Mouse (Mus musculus): ENCODE data around the gene Rnase11. TPM values are rescaled to one million over a fixed set of nuclear protein-coding genes. Genes with fewer than 3 reads are reported as not detected.

Gene Rnase11
- total and polyA plus RNA-seq, 2 experiments from 2014 or later = not detected

GRCm38 (mm10) chr14:51060761-51061160 lies 10.8 kb upstream of the Rnase11 start:
- Histone ChIP-seq H3K27ac (ENCODE audit: low read depth, low read length) (no peak overlapping the region), H3K4me3 (ENCODE audit: low read depth, low read length) (no peak overlapping the region), H3K4me1 (ENCODE audit: insufficient read depth, low read length) (no peaks in the 10 kb centered on the region), H3K27me3 (ENCODE audit: insufficient read depth, low read length) (no peaks in the 10 kb centered on the region), H3K9ac (replicated peaks; ENCODE audit: low read length, poor library complexity, severe bottlenecking) (no peak overlapping the region), H3K9me3 (ENCODE audit: low read length) (no peaks in the 10 kb centered on the region), H3K36me3 (ENCODE audit: insufficient read depth, low read length) (no peaks in the 10 kb centered on the region), H3K4me2 (ENCODE audit: low read depth, low read length, poor library complexity, severe bottlenecking) (no peak overlapping the region)
- DNase-seq (ENCODE audit: low spot score) (no peak), ATAC-seq (ENCODE audit: low FRiP score) (no peak)
- TF ChIP-seq CTCF (IDR thresholded peaks at IDR 0.05) = no peak
- 91% methylated on average over 5 of the region's 5 CpGs for WGBS

- no peak for TF ChIP-seq CTCF (IDR thresholded peaks at IDR 0.05)
- no peak within 1 kb of the TSS for H3K27ac ChIP-seq (ENCODE audit: low read depth, low read length)
- H3K9me3 ChIP-seq (ENCODE audit: low read length) = no peaks in the 10 kb centered on the region
- no peak within 1 kb of the TSS for H3K4me2 ChIP-seq (ENCODE audit: low read depth, low read length, poor library complexity, severe bottlenecking)
- no peaks in the 10 kb centered on the region for H3K4me1 ChIP-seq (ENCODE audit: insufficient read depth, low read length)
- DNase-seq (ENCODE audit: low spot score) (no peak), ATAC-seq (ENCODE audit: low FRiP score) (no peak)
- WGBS = 72% methylated on average over 9 of the region's 9 CpGs
- H3K9ac ChIP-seq (replicated peaks; ENCODE audit: low read length, poor library complexity, severe bottlenecking) = no peak within 1 kb of the TSS
- H3K27me3 ChIP-seq (ENCODE audit: insufficient read depth, low read length) = no peaks in the 10 kb centered on the region
- no peak within 1 kb of the TSS for H3K4me3 ChIP-seq (ENCODE audit: low read depth, low read length)
- no peaks in the 10 kb centered on the region for H3K36me3 ChIP-seq (ENCODE audit: insufficient read depth, low read length)
Measured at GRCm38 (mm10) chr14:51057401-51057831, 7.5 kb upstream of the Rnase11 start, which contains the start of gene Rnase12. Rnase12 (minus strand) TSS chr14:51057661.

- DNase-seq (ENCODE audit: low spot score) (no peak), ATAC-seq (ENCODE audit: low FRiP score) (no peak)
- Histone ChIP-seq H3K9ac (replicated peaks; ENCODE audit: low read length, poor library complexity, severe bottlenecking) (no peak overlapping the region), H3K4me1 (ENCODE audit: insufficient read depth, low read length) (no peaks in the 10 kb centered on the region), H3K27ac (ENCODE audit: low read depth, low read length) (no peak overlapping the region), H3K27me3 (ENCODE audit: insufficient read depth, low read length) (no peaks in the 10 kb centered on the region), H3K4me2 (ENCODE audit: low read depth, low read length, poor library complexity, severe bottlenecking) (no peak overlapping the region), H3K4me3 (ENCODE audit: low read depth, low read length) (no peak overlapping the region), H3K36me3 (ENCODE audit: insufficient read depth, low read length) (no peaks in the 10 kb centered on the region), H3K9me3 (ENCODE audit: low read length) (no peaks in the 10 kb centered on the region)
- TF ChIP-seq CTCF (IDR thresholded peaks at IDR 0.05) = no peak
- 31% methylated on average over 13 of the region's 13 CpGs for WGBS
Measured at GRCm38 (mm10) chr14:51054243-51055237, 4.6 kb upstream of the Rnase11 start.

- ATAC-seq (ENCODE audit: low FRiP score) (no peak), DNase-seq (ENCODE audit: low spot score) (no peak)
- Histone ChIP-seq H3K9ac (replicated peaks; ENCODE audit: low read length, poor library complexity, severe bottlenecking) (no peak overlapping the region), H3K4me3 (ENCODE audit: low read depth, low read length) (no peak overlapping the region), H3K4me1 (ENCODE audit: insufficient read depth, low read length) (no peaks in the 10 kb centered on the region), H3K36me3 (ENCODE audit: insufficient read depth, low read length) (no peaks in the 10 kb centered on the region), H3K4me2 (ENCODE audit: low read depth, low read length, poor library complexity, severe bottlenecking) (no peak overlapping the region), H3K27me3 (ENCODE audit: insufficient read depth, low read length) (no peaks in the 10 kb centered on the region), H3K9me3 (ENCODE audit: low read length) (no peaks in the 10 kb centered on the region), H3K27ac (ENCODE audit: low read depth, low read length) (no peak overlapping the region)
- no peak for TF ChIP-seq CTCF (IDR thresholded peaks at IDR 0.05)
- 53% methylated on average over 5 of the region's 5 CpGs for WGBS
Measured at GRCm38 (mm10) chr14:51053176-51053575, 3.2 kb upstream of the Rnase11 start.

GRCm38 (mm10) chr14:51051941-51052340 lies 2.0 kb upstream of the Rnase11 start:
- Histone ChIP-seq H3K9me3 (ENCODE audit: low read length) (no peaks in the 10 kb centered on the region), H3K9ac (replicated peaks; ENCODE audit: low read length, poor library complexity, severe bottlenecking) (no peak overlapping the region), H3K27ac (ENCODE audit: low read depth, low read length) (no peak overlapping the region), H3K27me3 (ENCODE audit: insufficient read depth, low read length) (no peaks in the 10 kb centered on the region), H3K36me3 (ENCODE audit: insufficient read depth, low read length) (no peaks in the 10 kb centered on the region), H3K4me2 (ENCODE audit: low read depth, low read length, poor library complexity, severe bottlenecking) (no peak overlapping the region), H3K4me3 (ENCODE audit: low read depth, low read length) (no peak overlapping the region), H3K4me1 (ENCODE audit: insufficient read depth, low read length) (no peaks in the 10 kb centered on the region)
- DNase-seq (ENCODE audit: low spot score) (no peak), ATAC-seq (ENCODE audit: low FRiP score) (no peak)
- TF ChIP-seq CTCF (IDR thresholded peaks at IDR 0.05) = no peak
- 72% methylated on average over 5 of the region's 5 CpGs for WGBS

- WGBS = 70% methylated on average over 5 of the region's 5 CpGs
- H3K27me3 ChIP-seq (ENCODE audit: insufficient read depth, low read length) = no peaks in the 10 kb centered on the region
- H3K4me3 ChIP-seq (ENCODE audit: low read depth, low read length) = no peak overlapping the region
- H3K36me3 ChIP-seq (ENCODE audit: insufficient read depth, low read length) = no peaks in the 10 kb centered on the region
- H3K4me2 ChIP-seq (ENCODE audit: low read depth, low read length, poor library complexity, severe bottlenecking) = no peak overlapping the region
- H3K4me1 ChIP-seq (ENCODE audit: insufficient read depth, low read length) = no peaks in the 10 kb centered on the region
- H3K27ac ChIP-seq (ENCODE audit: low read depth, low read length) = no peak overlapping the region
- DNase-seq (ENCODE audit: low spot score) (no peak), ATAC-seq (ENCODE audit: low FRiP score) (no peak)
- TF ChIP-seq CTCF (IDR thresholded peaks at IDR 0.05) = no peak
- no peaks in the 10 kb centered on the region for H3K9me3 ChIP-seq (ENCODE audit: low read length)
- no peak overlapping the region for H3K9ac ChIP-seq (replicated peaks; ENCODE audit: low read length, poor library complexity, severe bottlenecking)
Measured at GRCm38 (mm10) chr14:51047846-51048245, 2.1 kb downstream of the Rnase11 start.

Data from midbrain, postnatal 0 days (tissue).